Comparison of ENCODE assay signal across 24 mouse cellular contexts in the genomic region with DNA sequence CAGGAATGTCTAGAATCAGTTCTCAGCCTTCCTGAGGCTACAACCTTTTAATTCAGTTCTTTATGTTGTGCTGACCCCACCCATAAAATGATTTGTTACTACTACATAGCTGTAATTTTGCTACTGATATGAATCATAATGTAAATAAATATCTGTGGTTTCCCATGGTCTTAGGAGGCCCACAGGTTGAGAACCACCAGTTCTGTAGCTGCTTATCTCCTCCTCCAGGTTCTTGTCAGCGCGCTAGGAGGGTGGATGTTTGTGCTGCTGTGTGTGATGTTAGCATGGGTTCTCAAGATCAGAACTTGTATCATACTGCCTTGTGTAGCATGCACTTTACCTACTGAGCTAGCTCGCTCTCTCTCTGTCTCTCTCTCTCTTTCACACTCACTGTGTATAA. TPM values are rescaled to one million over a fixed set of nuclear protein-coding genes. Genes with fewer than 3 reads are reported as not detected.
DNase-seq lines count a peak whose midpoint lies in the region; ATAC-seq and TF ChIP-seq lines count a peak whose summit lies in the region.
"Had no signal": no experiment of that assay in that cellular context is flagged by ENCODE, and none has a peak within 500 bp of the region (broad histone marks: within the 10 kb centered on the region; RNA-seq: fewer than 3 reads in every experiment).

No protein-coding gene starts in this region.

- 0 out of 2 replicates have a peak, but pooled peaks have one; percentile 8 for ATAC-seq in stomach, embryonic 15.5 days (ENCODE audit: insufficient read depth, low FRiP score, low read depth)
- ATAC-seq in stomach, postnatal 0 days (ENCODE audit: low FRiP score, low TSS enrichment) = no peak
- ATAC-seq in erythroblast, adult 5-6 weeks (replicated peaks; ENCODE audit: low FRiP score, poor library complexity, severe bottlenecking) = peak; percentile 55
- ATAC-seq in liver, embryonic 13.5 days (ENCODE audit: low read depth) = peak; percentile 77
- peak; percentile 58 for ATAC-seq in megakaryocyte-erythroid progenitor cell, adult 5-6 weeks (replicated peaks; ENCODE audit: low FRiP score, low TSS enrichment, poor library complexity, severe bottlenecking)
- no peak for ATAC-seq in hindbrain, embryonic 13.5 days (ENCODE audit: low FRiP score)
- ATAC-seq: forebrain, embryonic 13.5 days; lung, postnatal 0 days had no signal

- TF ChIP-seq EP300 in stomach, postnatal 0 days (optimal IDR thresholded peaks at IDR 0.05) = no peak

- H3K4me1 ChIP-seq in stomach, embryonic 15.5 days = peaks cover 2% of the 10 kb centered on the region; the same call in 1 of the 2 replicates
- no peaks in the 10 kb centered on the region for H3K4me1 ChIP-seq in stomach, postnatal 0 days (replicated peaks; ENCODE audit: control insufficient read depth, insufficient read depth)
- peaks cover 50% of the 10 kb centered on the region for H3K4me1 ChIP-seq in liver, embryonic 13.5 days (replicated peaks)
- H3K4me1 ChIP-seq in hindbrain, embryonic 13.5 days (replicated peaks) = peaks cover 13% of the 10 kb centered on the region
- H3K4me1 ChIP-seq: limb, embryonic 10.5 days had no signal

- no peak overlapping the region for H3K4me3 ChIP-seq in stomach, embryonic 15.5 days (replicated peaks)
- no peak overlapping the region for H3K4me3 ChIP-seq in stomach, postnatal 0 days (ENCODE audit: low read depth, low read length)
- H3K4me3 ChIP-seq in liver, embryonic 13.5 days (replicated peaks) = 0 out of 2 replicates have a peak overlapping the region, but pooled peaks have one; percentile 1
- H3K4me3 ChIP-seq in hindbrain, embryonic 13.5 days = no peak overlapping the region
- H3K4me3 ChIP-seq: forebrain, embryonic 13.5 days; gastrocnemius, adult 2 months; limb, embryonic 10.5 days; midbrain, embryonic 12.5 days had no signal

- no peak for TF ChIP-seq CTCF in stomach, postnatal 0 days (IDR thresholded peaks at IDR 0.05; ENCODE audit: low read depth)

- no peak for DNase-seq in stomach, postnatal 0 days (ENCODE audit: low spot score)
- no peak for DNase-seq in liver, embryonic 13.5 days
- DNase-seq in MN1 (ENCODE audit: low spot score) = no peak
- DNase-seq in kidney, postnatal 10 days = no peak
- DNase-seq: adrenal gland, postnatal 10 days; B cell, adult 2 months; cerebellum, adult 11 months; cerebellum, adult 9-11 months; gastrocnemius, adult 2 months; kidney, adult 18-20 months; retina, postnatal 1 day; right cerebral cortex, postnatal 25 days had no signal

- no peak overlapping the region for H3K27ac ChIP-seq in stomach, embryonic 15.5 days
- H3K27ac ChIP-seq in stomach, postnatal 0 days (replicated peaks) = no peak overlapping the region
- H3K27ac ChIP-seq in liver, embryonic 13.5 days = peak overlapping the region; percentile 97
- no peak overlapping the region for H3K27ac ChIP-seq in hindbrain, embryonic 13.5 days
- H3K27ac ChIP-seq: forebrain, embryonic 13.5 days; gastrocnemius, adult 2 months; kidney, postnatal 0 days; limb, embryonic 10.5 days; midbrain, embryonic 12.5 days had no signal

- no peak overlapping the region for H3K9ac ChIP-seq in stomach, embryonic 15.5 days
- H3K9ac ChIP-seq in stomach, postnatal 0 days (ENCODE audit: low read length) = no peak overlapping the region
- peak overlapping the region; percentile 12 for H3K9ac ChIP-seq in liver, embryonic 13.5 days
- no peak overlapping the region for H3K9ac ChIP-seq in hindbrain, embryonic 13.5 days
- H3K9ac ChIP-seq: forebrain, embryonic 13.5 days; midbrain, embryonic 12.5 days had no signal

- WGBS in stomach, embryonic 15.5 days = 81% methylated on average over 3 of the region's 3 CpGs
- WGBS in stomach, postnatal 0 days = 88% methylated on average over 3 of the region's 3 CpGs
- WGBS in liver, embryonic 13.5 days (ENCODE audit: insufficient replicate concordance) = 22% methylated on average over 3 of the region's 3 CpGs
- WGBS in hindbrain, embryonic 13.5 days = 95% methylated on average over 3 of the region's 3 CpGs

- H3K27me3 ChIP-seq in stomach, embryonic 15.5 days (replicated peaks) = no peaks in the 10 kb centered on the region
- H3K27me3 ChIP-seq in stomach, postnatal 0 days (ENCODE audit: control insufficient read depth, insufficient read depth, low read length) = no peaks in the 10 kb centered on the region
- no peaks in the 10 kb centered on the region for H3K27me3 ChIP-seq in liver, embryonic 13.5 days
- no peaks in the 10 kb centered on the region for H3K27me3 ChIP-seq in hindbrain, embryonic 13.5 days
- H3K27me3 ChIP-seq: CH12.LX; forebrain, embryonic 13.5 days; midbrain, embryonic 12.5 days had no signal

- no peaks in the 10 kb centered on the region for H3K9me3 ChIP-seq in stomach, embryonic 15.5 days
- no peaks in the 10 kb centered on the region for H3K9me3 ChIP-seq in stomach, postnatal 0 days (ENCODE audit: control insufficient read depth, low read length)
- H3K9me3 ChIP-seq in liver, embryonic 13.5 days (replicated peaks) = no peaks in the 10 kb centered on the region
- H3K9me3 ChIP-seq in hindbrain, embryonic 13.5 days = no peaks in the 10 kb centered on the region
- H3K9me3 ChIP-seq: forebrain, embryonic 13.5 days; G1E; limb, embryonic 10.5 days; midbrain, embryonic 12.5 days had no signal

- no peak overlapping the region for H3K4me2 ChIP-seq in stomach, embryonic 15.5 days
- no peak overlapping the region for H3K4me2 ChIP-seq in stomach, postnatal 0 days (replicated peaks; ENCODE audit: low read depth)
- peak overlapping the region; percentile 50 for H3K4me2 ChIP-seq in liver, embryonic 13.5 days
- no peak overlapping the region for H3K4me2 ChIP-seq in hindbrain, embryonic 13.5 days
- H3K4me2 ChIP-seq: forebrain, embryonic 13.5 days; midbrain, embryonic 12.5 days had no signal

- H3K36me3 ChIP-seq in stomach, embryonic 15.5 days = peaks cover 13% of the 10 kb centered on the region
- peaks cover 4% of the 10 kb centered on the region; the same call in 1 of the 2 replicates for H3K36me3 ChIP-seq in stomach, postnatal 0 days (ENCODE audit: control insufficient read depth, insufficient read depth, low read length)
- H3K36me3 ChIP-seq in liver, embryonic 13.5 days = peaks cover 30% of the 10 kb centered on the region
- peaks cover 29% of the 10 kb centered on the region for H3K36me3 ChIP-seq in hindbrain, embryonic 13.5 days

RNA-seq across cellular contexts. Expression of a gene that starts 4.2 kb away (rescaled TPM):
- polyA plus RNA-seq in stomach, embryonic 15.5 days (2015; fragmentation: Nextera tagmentation; extraction: Ambion mirVana) = 45.7 and 51.4 TPM in 2 replicates
- 41.7 and 42.5 TPM in 2 replicates for polyA plus RNA-seq in stomach, postnatal 0 days (2015; fragmentation: Nextera tagmentation; extraction: Ambion mirVana)
- 6.9 and 14.8 TPM in 2 replicates for total RNA-seq in erythroblast, adult 5-6 weeks (2015; ENCODE audit: low replicate concordance)
- 4.9 and 19.1 TPM in 2 replicates for total RNA-seq in erythroblast, adult 5-6 weeks (2017; ENCODE audit: low replicate concordance)
- polyA plus RNA-seq in liver, embryonic 13.5 days (2015; fragmentation: Nextera tagmentation; extraction: Ambion mirVana) = 30.4 and 34.6 TPM in 2 replicates
- 26.6 and 41.9 TPM in 2 replicates for total RNA-seq in megakaryocyte-erythroid progenitor cell, adult 5-6 weeks (2014; fragmentation: Nextera tagmentation)
- 52.6 and 60.8 TPM in 2 replicates for total RNA-seq in megakaryocyte-erythroid progenitor cell, adult 5-6 weeks (2017)
- polyA plus RNA-seq in hindbrain, embryonic 13.5 days (2015; fragmentation: Nextera tagmentation; extraction: Ambion mirVana) = 26.8 and 28.8 TPM in 2 replicates

RNA-seq across cellular contexts. Expression of a gene that starts 4.6 kb away (rescaled TPM):
- polyA plus RNA-seq in stomach, embryonic 15.5 days (2015; fragmentation: Nextera tagmentation; extraction: Ambion mirVana) = 330 and 336 TPM in 2 replicates
- polyA plus RNA-seq in stomach, postnatal 0 days (2015; fragmentation: Nextera tagmentation; extraction: Ambion mirVana) = 149 and 153 TPM in 2 replicates
- total RNA-seq in erythroblast, adult 5-6 weeks (2015; ENCODE audit: low replicate concordance) = 60.2 and 64.6 TPM in 2 replicates
- total RNA-seq in erythroblast, adult 5-6 weeks (2017; ENCODE audit: low replicate concordance) = 61.6 and 122 TPM in 2 replicates
- 290 and 339 TPM in 2 replicates for polyA plus RNA-seq in liver, embryonic 13.5 days (2015; fragmentation: Nextera tagmentation; extraction: Ambion mirVana)
- 128 and 189 TPM in 2 replicates for total RNA-seq in megakaryocyte-erythroid progenitor cell, adult 5-6 weeks (2014; fragmentation: Nextera tagmentation)
- 92.8 and 105 TPM in 2 replicates for total RNA-seq in megakaryocyte-erythroid progenitor cell, adult 5-6 weeks (2017)
- 366 and 373 TPM in 2 replicates for polyA plus RNA-seq in hindbrain, embryonic 13.5 days (2015; fragmentation: Nextera tagmentation; extraction: Ambion mirVana)

RNA-seq across cellular contexts. Expression of a gene that starts 38.2 kb away (rescaled TPM):
- 17.2 and 18.1 TPM in 2 replicates for polyA plus RNA-seq in stomach, embryonic 15.5 days (2015; fragmentation: Nextera tagmentation; extraction: Ambion mirVana)
- polyA plus RNA-seq in stomach, postnatal 0 days (2015; fragmentation: Nextera tagmentation; extraction: Ambion mirVana) = 12.2 and 13.0 TPM in 2 replicates
- 2.3 TPM in 1 of 2 replicates, not detected in the other for total RNA-seq in erythroblast, adult 5-6 weeks (2015; ENCODE audit: low replicate concordance)
- total RNA-seq in erythroblast, adult 5-6 weeks (2017; ENCODE audit: low replicate concordance) = 1.5 and 1.7 TPM in 2 replicates
- polyA plus RNA-seq in liver, embryonic 13.5 days (2015; fragmentation: Nextera tagmentation; extraction: Ambion mirVana) = 2.4 and 2.7 TPM in 2 replicates
- 4.4 and 6.9 TPM in 2 replicates for total RNA-seq in megakaryocyte-erythroid progenitor cell, adult 5-6 weeks (2014; fragmentation: Nextera tagmentation)
- 13.3 and 22.2 TPM in 2 replicates for total RNA-seq in megakaryocyte-erythroid progenitor cell, adult 5-6 weeks (2017)
- polyA plus RNA-seq in hindbrain, embryonic 13.5 days (2015; fragmentation: Nextera tagmentation; extraction: Ambion mirVana) = 18.9 and 20.7 TPM in 2 replicates

RNA-seq across cellular contexts. Expression of a gene that starts 52.3 kb away (rescaled TPM):
- 2.0 and 2.1 TPM in 2 replicates for polyA plus RNA-seq in stomach, embryonic 15.5 days (2015; fragmentation: Nextera tagmentation; extraction: Ambion mirVana)
- polyA plus RNA-seq in stomach, postnatal 0 days (2015; fragmentation: Nextera tagmentation; extraction: Ambion mirVana) = 2.9 and 3.2 TPM in 2 replicates
- total RNA-seq in erythroblast, adult 5-6 weeks (2015; ENCODE audit: low replicate concordance) = not detected in 2 replicates
- 0.56 TPM in 1 of 2 replicates, not detected in the other for total RNA-seq in erythroblast, adult 5-6 weeks (2017; ENCODE audit: low replicate concordance)
- 0.07 and 0.13 TPM in 2 replicates for polyA plus RNA-seq in liver, embryonic 13.5 days (2015; fragmentation: Nextera tagmentation; extraction: Ambion mirVana)
- total RNA-seq in megakaryocyte-erythroid progenitor cell, adult 5-6 weeks (2014; fragmentation: Nextera tagmentation) = not detected in 2 replicates
- not detected in 2 replicates for total RNA-seq in megakaryocyte-erythroid progenitor cell, adult 5-6 weeks (2017)
- 1.1 and 1.4 TPM in 2 replicates for polyA plus RNA-seq in hindbrain, embryonic 13.5 days (2015; fragmentation: Nextera tagmentation; extraction: Ambion mirVana)
- total RNA-seq: CH12.LX; liver, adult 2 months had no signal

Comparison
In these comparisons a context has a peak if more than half of its experiments do, and no peak if none do; other contexts are left out.
1. ATAC-seq: peak in stomach, embryonic 15.5 days (single experiment), erythroblast, adult 5-6 weeks (single experiment), liver, embryonic 13.5 days (single experiment) and megakaryocyte-erythroid progenitor cell, adult 5-6 weeks (single experiment); none in stomach, postnatal 0 days (single experiment) and hindbrain, embryonic 13.5 days (single experiment).